Mouse (Mus musculus) stomach, embryonic 14.5 days (tissue): ENCODE results near the gene Dennd1c. TPM values are rescaled to one million over a fixed set of nuclear protein-coding genes. Genes with fewer than 3 reads are reported as not detected.

Experiments used
- ATAC-seq: fragments of 200-750 bp; cut with Nextera tagmentation; 2 replicates; pipeline ENCODE4 v1.8.0; 2017; ENCODE audit warnings: low read depth, moderate TSS enrichment; ENCODE audit not compliant: insufficient number of reproducible peaks, insufficient read depth, low FRiP score
- H3K27ac ChIP-seq: fragments of 300-500 bp; sonication (generic); 2 replicates; pipeline ENCODE4 v1.5.1; 2014; ENCODE audit warnings: mild to moderate bottlenecking, low read length, moderate library complexity, mixed read lengths
- H3K27me3 ChIP-seq: fragments of 300-500 bp; sonication (generic); 2 replicates; pipeline ENCODE4 v1.6.1; 2014; ENCODE audit warnings: low read length, control low read depth, mixed read lengths; ENCODE audit not compliant: control insufficient read depth, insufficient read depth
- H3K36me3 ChIP-seq: fragments of 300-500 bp; sonication (generic); 2 replicates; pipeline ENCODE4 v1.6.1; 2014; ENCODE audit warnings: mild to moderate bottlenecking, control low read depth, low read length, moderate library complexity, mixed read lengths; ENCODE audit not compliant: control insufficient read depth, insufficient read depth
- H3K4me1 ChIP-seq: fragments of 300-500 bp; sonication (generic); 2 replicates; pipeline ENCODE4 v1.6.1; 2014; ENCODE audit warnings: low read length, control low read depth, mixed read lengths; ENCODE audit not compliant: control insufficient read depth, insufficient read depth
- H3K4me2 ChIP-seq: fragments of 300-500 bp; sonication (generic); replicated peaks from 2 replicates; pipeline ENCODE4 v1.6.1; 2014; ENCODE audit warnings: low read depth, low read length, control low read depth
- H3K4me3 ChIP-seq: fragments of 300-500 bp; sonication (generic); 2 replicates; pipeline ENCODE4 v1.5.1; 2014; ENCODE audit warnings: low read depth, low read length, control low read depth
- H3K9ac ChIP-seq: fragments of 300-500 bp; sonication (generic); replicated peaks from 2 replicates; pipeline ENCODE4 v1.6.1; 2014; ENCODE audit warnings: low read depth, mild to moderate bottlenecking, control low read depth, low read length, moderate library complexity, mixed read lengths
- H3K9me3 ChIP-seq: fragments of 300-500 bp; sonication (generic); 2 replicates; pipeline ENCODE4 v1.6.1; 2016; ENCODE audit warnings: low read depth, low read length, control low read depth; ENCODE audit not compliant: control insufficient read depth
- whole genome bisulfite sequencing: fragments of 180-500 bp; shearing (Covaris S2); extraction: QIAGEN DNeasy Blood & Tissue Kit; methylation state at CpG from one replicate; pipeline ENCODE4 v1.1.7; 2014; 5-methylcytosine and 5-hydroxymethylcytosine counted together
- polyA plus RNA-seq: library from polyadenylated mRNA; unstranded; fragments of >200 nt; fragmentation: Nextera tagmentation; extraction: Ambion mirVana; gene quantifications from 2 replicates; pipeline ENCODE4 v1.2.1, GENCODE M21; 2014

Dennd1c gene
- polyA plus RNA-seq, 1 experiment from 2014 or later: 5.3 TPM

GRCm38 (mm10) chr17:57112768-57113474 is 34.6 kb upstream of the Dennd1c start:
- H3K27me3 ChIP-seq: no peaks in the 10 kb centered on the region
- no peak for ATAC-seq
- H3K27ac ChIP-seq: no peak overlapping the region
- 78% methylated on average over 10 of the region's 10 CpGs for WGBS
- no peak overlapping the region for H3K4me3 ChIP-seq
- no peaks in the 10 kb centered on the region for H3K9me3 ChIP-seq
- H3K36me3 ChIP-seq: no peaks in the 10 kb centered on the region
- H3K4me1 ChIP-seq: no peaks in the 10 kb centered on the region
- H3K4me2 ChIP-seq: no peak overlapping the region
- H3K9ac ChIP-seq: no peak overlapping the region

GRCm38 (mm10) chr17:57110005-57110404 is 31.7 kb upstream of the Dennd1c start:
- Histone ChIP-seq H3K9ac (no peak overlapping the region), H3K9me3 (no peaks in the 10 kb centered on the region), H3K36me3 (no peaks in the 10 kb centered on the region), H3K27me3 (no peaks in the 10 kb centered on the region), H3K27ac (no peak overlapping the region), H3K4me2 (no peak overlapping the region), H3K4me1 (peaks cover 9% of the 10 kb centered on the region; the same call in 1 of the 2 replicates), H3K4me3 (no peak overlapping the region)
- WGBS: 76% methylated on average over 1 of the region's 1 CpGs
- no peak for ATAC-seq

- WGBS: 41% methylated on average over 5 of the region's 5 CpGs
- Histone ChIP-seq H3K9me3 (no peaks in the 10 kb centered on the region), H3K4me2 (no peak overlapping the region), H3K4me3 (no peak overlapping the region), H3K4me1 (peaks cover 14% of the 10 kb centered on the region), H3K9ac (no peak overlapping the region), H3K27me3 (no peaks in the 10 kb centered on the region), H3K27ac (no peak overlapping the region), H3K36me3 (no peaks in the 10 kb centered on the region)
- ATAC-seq: no peak
Observed at GRCm38 (mm10) chr17:57108666-57109171, 30.4 kb upstream of the Dennd1c start.

- H3K4me1 ChIP-seq: peaks cover 14% of the 10 kb centered on the region
- WGBS: 81% methylated on average over 7 of the region's 7 CpGs
- no peak overlapping the region for H3K9ac ChIP-seq
- no peak overlapping the region for H3K27ac ChIP-seq
- no peaks in the 10 kb centered on the region for H3K9me3 ChIP-seq
- H3K4me2 ChIP-seq: no peak overlapping the region
- H3K27me3 ChIP-seq: no peaks in the 10 kb centered on the region
- no peaks in the 10 kb centered on the region for H3K36me3 ChIP-seq
- no peak for ATAC-seq
- H3K4me3 ChIP-seq: no peak overlapping the region
Observed at GRCm38 (mm10) chr17:57108040-57108665, 29.8 kb upstream of the Dennd1c start.

DNA sequence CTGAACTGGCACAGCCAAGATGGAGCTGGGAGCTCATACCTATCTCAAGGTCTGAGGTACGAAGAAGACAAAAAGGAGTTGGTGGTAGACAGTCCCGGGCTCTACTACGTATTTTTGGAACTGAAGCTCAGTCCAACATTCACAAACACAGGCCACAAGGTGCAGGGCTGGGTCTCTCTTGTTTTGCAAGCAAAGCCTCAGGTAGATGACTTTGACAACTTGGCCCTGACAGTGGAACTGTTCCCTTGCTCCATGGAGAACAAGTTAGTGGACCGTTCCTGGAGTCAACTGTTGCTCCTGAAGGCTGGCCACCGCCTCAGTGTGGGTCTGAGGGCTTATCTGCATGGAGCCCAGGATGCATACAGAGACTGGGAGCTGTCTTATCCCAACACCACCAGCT is 28.8 kb upstream of the Dennd1c start:
- 88% methylated on average over 5 of the region's 5 CpGs for WGBS
- Histone ChIP-seq H3K9ac (no peak overlapping the region), H3K4me2 (no peak overlapping the region), H3K36me3 (no peaks in the 10 kb centered on the region), H3K4me3 (no peak overlapping the region), H3K27ac (no peak overlapping the region), H3K9me3 (no peaks in the 10 kb centered on the region), H3K4me1 (peaks cover 14% of the 10 kb centered on the region), H3K27me3 (no peaks in the 10 kb centered on the region)
- ATAC-seq: no peak

- Histone ChIP-seq H3K4me3 (peak overlapping the region; percentile 54), H3K9ac (no peak overlapping the region), H3K9me3 (no peaks in the 10 kb centered on the region), H3K27me3 (no peaks in the 10 kb centered on the region), H3K27ac (no peak overlapping the region), H3K4me1 (peaks cover 14% of the 10 kb centered on the region), H3K36me3 (no peaks in the 10 kb centered on the region), H3K4me2 (peak overlapping the region; percentile 74)
- WGBS: 10% methylated on average over 9 of the region's 9 CpGs
- 0 out of 2 replicates have a peak, but pooled peaks have one; percentile 1 for ATAC-seq
Observed at GRCm38 (mm10) chr17:57106035-57106368, 27.7 kb upstream of the Dennd1c start.

GRCm38 (mm10) chr17:57105181-57106034 is 27.1 kb upstream of the Dennd1c start, which contains the start of gene Tnfsf9:
TSS of gene Tnfsf9 (plus strand) at chr17:57105325.
- under 1% methylated on average over 48 of the region's 61 CpGs for WGBS
- Histone ChIP-seq H3K4me3 (peak within 1 kb of the TSS; percentile 54), H3K27ac (peak within 1 kb of the TSS; percentile 23; the same call in 1 of the 2 replicates), H3K36me3 (no peaks in the 10 kb centered on the region), H3K9me3 (no peaks in the 10 kb centered on the region), H3K4me2 (peak within 1 kb of the TSS; percentile 74), H3K9ac (peak within 1 kb of the TSS; percentile 45), H3K4me1 (peaks cover 14% of the 10 kb centered on the region), H3K27me3 (no peaks in the 10 kb centered on the region)
- ATAC-seq: peak; percentile 77

DNA sequence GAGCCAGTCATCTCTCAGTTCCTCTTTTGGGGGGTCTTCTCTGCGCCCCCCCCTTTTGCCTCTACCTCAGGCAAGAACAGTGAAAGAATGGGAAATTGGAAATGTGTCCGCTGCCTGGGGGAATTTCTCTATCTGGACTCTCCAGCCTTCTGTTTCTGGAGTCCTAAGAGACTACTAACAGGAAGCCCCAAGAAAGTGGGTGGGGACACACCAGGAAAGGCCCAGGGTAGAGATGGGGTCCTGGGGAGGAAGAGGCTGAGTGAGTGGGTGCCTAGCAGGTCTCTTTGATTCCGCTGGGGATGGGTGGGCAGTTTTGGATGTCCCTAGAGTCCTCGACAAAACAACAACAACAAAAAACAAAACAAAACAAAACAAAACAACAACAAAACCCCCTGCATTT is 26.2 kb upstream of the Dennd1c start:
- 43% methylated on average over 4 of the region's 4 CpGs for WGBS
- ATAC-seq: peak; percentile 8; the same call in 1 of the 2 replicates
- Histone ChIP-seq H3K4me1 (peaks cover 14% of the 10 kb centered on the region), H3K36me3 (no peaks in the 10 kb centered on the region), H3K9me3 (no peaks in the 10 kb centered on the region), H3K4me2 (peak overlapping the region; percentile 74), H3K27ac (no peak overlapping the region; the same call in 1 of the 2 replicates), H3K27me3 (no peaks in the 10 kb centered on the region), H3K9ac (no peak overlapping the region), H3K4me3 (peak overlapping the region; percentile 54; the same call in 1 of the 2 replicates)
